Mouse (Mus musculus) heart, embryonic 10.5 days (tissue): ENCODE results near the gene Tmem92. TPM values are rescaled to one million over a fixed set of nuclear protein-coding genes. Genes with fewer than 3 reads are reported as not detected.

Source experiments
- polyA plus RNA-seq: library from polyadenylated mRNA; unstranded; fragments of >200 nt; fragmentation: Nextera tagmentation; extraction: Ambion mirVana; gene quantifications from 2 replicates; pipeline ENCODE4 v1.2.1, GENCODE M21; 2016

The Tmem92 gene
- polyA plus RNA-seq, 1 experiment from 2014 or later: not detected

Other genes with a start within 250 kb of the Tmem92 start
- gene Rsad1, start 233.4 kb downstream of the Tmem92 start, polyA plus RNA-seq: 3.2 and 6.9 TPM in 2 replicates
- gene Chad, start 217.7 kb downstream of the Tmem92 start, polyA plus RNA-seq: 0.11 and 0.28 TPM in 2 replicates
- 2.8 and 4.1 TPM in 2 replicates for gene Acsf2, start 180.8 kb downstream of the Tmem92 start, polyA plus RNA-seq
- 229 and 251 TPM in 2 replicates for gene Lrrc59, start 152.9 kb downstream of the Tmem92 start, polyA plus RNA-seq
- 139 and 141 TPM in 2 replicates for gene Mrpl27, start 128.9 kb downstream of the Tmem92 start, polyA plus RNA-seq
- gene Eme1, start 128.7 kb downstream of the Tmem92 start, polyA plus RNA-seq: 24.7 and 33.4 TPM in 2 replicates
- 16.7 and 17.4 TPM in 2 replicates for gene Xylt2, start 105.2 kb downstream of the Tmem92 start, polyA plus RNA-seq
- not detected in 2 replicates for gene Gm11541, start 78.2 kb downstream of the Tmem92 start, polyA plus RNA-seq
- 0.16 TPM in 1 of 2 replicates, not detected in the other for gene Cdc34b, start 40.9 kb downstream of the Tmem92 start, polyA plus RNA-seq
- 146 and 311 TPM in 2 replicates for gene Col1a1, start 153.5 kb upstream of the Tmem92 start, polyA plus RNA-seq
- 0.22 TPM in 1 of 2 replicates, not detected in the other for gene Hils1, start 184.9 kb upstream of the Tmem92 start, polyA plus RNA-seq
- 12.5 and 25.8 TPM in 2 replicates for gene Sgca, start 193.6 kb upstream of the Tmem92 start, polyA plus RNA-seq
- gene Ppp1r9b, start 208.3 kb upstream of the Tmem92 start, polyA plus RNA-seq: 8.5 and 12.5 TPM in 2 replicates
- gene Samd14, start 227.2 kb upstream of the Tmem92 start, polyA plus RNA-seq: 15.1 and 18.8 TPM in 2 replicates